Mouse (Mus musculus): ENCODE measurements around the gene Zfp831. TPM values are rescaled to one million over a fixed set of nuclear protein-coding genes. Genes with fewer than 3 reads are reported as not detected.

Zfp831 gene
- polyA plus RNA-seq (2017; shearing (Covaris generic)), result 19.3 TPM

GRCm38 (mm10) chr2:174643448-174644144 is at the start of gene Zfp831:
TSS of gene Zfp831 (plus strand) at chr2:174643534.

Other genes starting within 250 kb of the Zfp831 start
- 73.6 TPM for gene Nelfcd, start 227.7 kb upstream of the Zfp831 start, polyA plus RNA-seq (2017; shearing (Covaris generic))
- gene Ctsz, start 204.5 kb upstream of the Zfp831 start, polyA plus RNA-seq (2017; shearing (Covaris generic)), result 152 TPM
- gene Tubb1, start 192.8 kb upstream of the Zfp831 start, polyA plus RNA-seq (2017; shearing (Covaris generic)), result not detected
- gene Atp5e, start 179.4 kb upstream of the Zfp831 start, polyA plus RNA-seq (2017; shearing (Covaris generic)), result 544 TPM
- 93.8 TPM for gene Prelid3b, start 170.5 kb upstream of the Zfp831 start, polyA plus RNA-seq (2017; shearing (Covaris generic))
- not detected for gene Edn3, start 117.1 kb downstream of the Zfp831 start, polyA plus RNA-seq (2017; shearing (Covaris generic))

Data from activated CD4-positive, CD25-positive, alpha-beta regulatory T cell, adult 9 weeks (primary cell).